35 mouse cellular contexts compared by ENCODE assay signal in the genomic region with DNA sequence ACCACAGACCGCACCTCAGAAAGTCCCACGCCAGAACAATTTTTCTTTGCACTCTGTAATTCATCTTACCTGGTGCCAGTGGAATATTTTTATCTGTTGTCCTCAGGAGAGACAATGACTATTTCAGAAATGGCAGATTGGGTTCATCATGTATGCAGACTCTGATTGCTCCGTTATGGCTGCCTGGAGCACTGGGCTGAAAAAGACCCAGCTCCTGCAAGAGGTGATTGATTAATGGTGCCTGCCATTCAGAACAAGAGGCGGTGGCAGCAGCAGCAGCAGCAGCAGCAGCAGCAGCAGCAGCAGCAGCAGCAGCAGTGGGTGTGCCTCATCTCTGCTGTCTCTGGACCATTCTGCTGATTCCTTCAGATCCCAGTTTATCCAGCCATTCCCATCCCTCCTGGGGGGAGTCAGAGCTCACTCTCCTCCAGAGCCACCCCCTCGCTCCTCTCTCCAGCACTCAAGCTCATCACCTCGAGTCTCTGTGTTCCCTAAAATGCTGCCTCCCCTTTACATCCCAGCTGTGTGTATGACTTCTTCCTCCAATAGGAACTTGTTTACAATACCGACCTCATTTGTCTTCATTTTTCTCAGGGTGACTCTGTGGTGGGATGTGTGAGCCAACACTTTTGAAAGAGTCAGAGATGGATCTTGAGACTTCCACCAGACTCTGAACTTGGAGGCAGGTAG. TPM values are rescaled to one million over a fixed set of nuclear protein-coding genes. Genes with fewer than 3 reads are reported as not detected.
DNase-seq lines count a peak whose midpoint lies in the region; ATAC-seq and TF ChIP-seq lines count a peak whose summit lies in the region.
"Had no signal": no experiment of that assay in that cellular context is flagged by ENCODE, and none has a peak within 500 bp of the region (broad histone marks: within the 10 kb centered on the region; RNA-seq: fewer than 3 reads in every experiment).

No protein-coding gene starts in this region.

- no peaks in the 10 kb centered on the region for H3K27me3 ChIP-seq in hindbrain, embryonic 10.5 days (ENCODE audit: insufficient read depth, poor library complexity, severe bottlenecking)
- no peaks in the 10 kb centered on the region for H3K27me3 ChIP-seq in hindbrain, postnatal 0 days (ENCODE audit: insufficient read depth, low read length)
- H3K27me3 ChIP-seq in testis, adult 2 months (ENCODE audit: control insufficient read depth, insufficient read depth, low read length): no peaks in the 10 kb centered on the region
- H3K27me3 ChIP-seq in hindbrain, embryonic 15.5 days: no peaks in the 10 kb centered on the region
- H3K27me3 ChIP-seq: embryonic facial prominence, embryonic 13.5 days; heart, embryonic 15.5 days; liver, embryonic 12.5 days had no signal

- no peak overlapping the region; the same call in 1 of the 2 replicates for H3K27ac ChIP-seq in hindbrain, embryonic 10.5 days
- no peak overlapping the region for H3K27ac ChIP-seq in hindbrain, postnatal 0 days
- H3K27ac ChIP-seq in testis, adult 2 months (ENCODE audit: control insufficient read depth, insufficient read depth, low read depth, low read length): no peak overlapping the region
- H3K27ac ChIP-seq in hindbrain, embryonic 15.5 days (replicated peaks): peak overlapping the region; percentile 43
- H3K27ac ChIP-seq: embryonic facial prominence, embryonic 13.5 days; forebrain, embryonic 10.5 days; heart, embryonic 10.5 days; heart, embryonic 15.5 days; left cerebral cortex, adult 2 months; liver, embryonic 12.5 days; macrophage had no signal

- H3K36me3 ChIP-seq in hindbrain, embryonic 10.5 days: no peaks in the 10 kb centered on the region
- H3K36me3 ChIP-seq in hindbrain, postnatal 0 days (ENCODE audit: insufficient read depth, low read length): no peaks in the 10 kb centered on the region
- H3K36me3 ChIP-seq in testis, adult 2 months (ENCODE audit: control insufficient read depth, insufficient read depth, low read length): no peaks in the 10 kb centered on the region
- no peaks in the 10 kb centered on the region for H3K36me3 ChIP-seq in hindbrain, embryonic 15.5 days
- H3K36me3 ChIP-seq: embryonic facial prominence, embryonic 13.5 days; forebrain, embryonic 10.5 days; heart, embryonic 10.5 days; heart, embryonic 15.5 days; liver, embryonic 12.5 days had no signal

- H3K4me2 ChIP-seq in hindbrain, postnatal 0 days (ENCODE audit: low read depth, low read length): no peak overlapping the region
- no peak overlapping the region for H3K4me2 ChIP-seq in hindbrain, embryonic 15.5 days
- H3K4me2 ChIP-seq: embryonic facial prominence, embryonic 13.5 days; heart, embryonic 15.5 days; liver, embryonic 12.5 days had no signal

- no peak for TF ChIP-seq CTCF in hindbrain, postnatal 0 days (IDR thresholded peaks at IDR 0.05; ENCODE audit: low read depth)
- TF ChIP-seq CTCF in testis, adult 2 months (IDR thresholded peaks at IDR 0.05; ENCODE audit: control insufficient read depth, insufficient read depth, insufficient replicate concordance, low read depth, low read length): no peak

- H3K9ac ChIP-seq in hindbrain, postnatal 0 days (replicated peaks; ENCODE audit: low read length): no peak overlapping the region
- no peak overlapping the region for H3K9ac ChIP-seq in hindbrain, embryonic 15.5 days
- H3K9ac ChIP-seq: embryonic facial prominence, embryonic 13.5 days; heart, embryonic 15.5 days; liver, embryonic 12.5 days; liver, postnatal 0 days had no signal

- DNase-seq in hindbrain, embryonic 10.5 days (ENCODE audit: low spot score): peak; percentile 12
- no peak for DNase-seq in hindbrain, postnatal 0 days (ENCODE audit: low spot score)
- DNase-seq in testis, postnatal 14 days (ENCODE audit: low spot score): no peak
- DNase-seq in left cerebral cortex, adult 9 months (ENCODE audit: low spot score in 2 of 2): no peak
- DNase-seq in right cerebral cortex, adult 2 months (ENCODE audit: low spot score in 2 of 2): no peak
- DNase-seq: adrenal gland, postnatal 14 days; cerebellum, adult 18-20 months; cerebellum, postnatal 10 days; gastrocnemius, postnatal 14 days; kidney, adult 11 months; kidney, postnatal 14 days; layer of hippocampus, adult 9-11 months; left cerebral cortex, postnatal 4 days; liver, postnatal 0 days; spleen, adult 18-20 months; thymus, adult 2 months; thymus, postnatal 4 days had no signal

- no peaks in the 10 kb centered on the region for H3K9me3 ChIP-seq in hindbrain, embryonic 10.5 days
- H3K9me3 ChIP-seq in hindbrain, postnatal 0 days (ENCODE audit: low read length): no peaks in the 10 kb centered on the region
- H3K9me3 ChIP-seq in hindbrain, embryonic 15.5 days: no peaks in the 10 kb centered on the region
- H3K9me3 ChIP-seq: embryonic facial prominence, embryonic 13.5 days; forebrain, embryonic 10.5 days; heart, embryonic 10.5 days; heart, embryonic 15.5 days; liver, embryonic 12.5 days had no signal

- WGBS in hindbrain, embryonic 10.5 days: 67% methylated on average over 7 of the region's 7 CpGs
- whole genome bisulfite sequencing in hindbrain, postnatal 0 days: 51% methylated on average over 7 of the region's 7 CpGs
- 46% methylated on average over 7 of the region's 7 CpGs for WGBS in hindbrain, embryonic 15.5 days

- H3K4me3 ChIP-seq in hindbrain, embryonic 10.5 days: no peak overlapping the region
- no peak overlapping the region for H3K4me3 ChIP-seq in hindbrain, postnatal 0 days (ENCODE audit: low read length)
- peak overlapping the region; percentile 47 for H3K4me3 ChIP-seq in testis, adult 2 months (ENCODE audit: control insufficient read depth, low read depth, low read length)
- no peak overlapping the region for H3K4me3 ChIP-seq in hindbrain, embryonic 15.5 days
- H3K4me3 ChIP-seq: embryonic facial prominence, embryonic 13.5 days; forebrain, embryonic 10.5 days; heart, embryonic 10.5 days; heart, embryonic 15.5 days; left cerebral cortex, adult 2 months; liver, embryonic 12.5 days; myocyte had no signal

- no peak for TF ChIP-seq POLR2A in testis, adult 2 months (IDR thresholded peaks at IDR 0.05; ENCODE audit: control insufficient read depth, low read depth, low read length)

- ATAC-seq in hindbrain, postnatal 0 days: no peak
- peak; percentile 34; the same call in 1 of the 2 replicates for ATAC-seq in hindbrain, embryonic 15.5 days (ENCODE audit: low FRiP score, low read depth)
- ATAC-seq: CD4-positive, CD25-positive, alpha-beta regulatory T cell, adult 4 months; inflammation-experienced regulatory T-cells, adult 6 months; liver, embryonic 12.5 days; liver, postnatal 0 days; lung, postnatal 0 days; midbrain, embryonic 16.5 days had no signal

- H3K4me1 ChIP-seq in hindbrain, embryonic 10.5 days (replicated peaks): peaks cover 10% of the 10 kb centered on the region
- H3K4me1 ChIP-seq in hindbrain, postnatal 0 days (ENCODE audit: insufficient read depth, low read length): no peaks in the 10 kb centered on the region
- no peaks in the 10 kb centered on the region for H3K4me1 ChIP-seq in testis, adult 2 months (ENCODE audit: control insufficient read depth, insufficient read depth, low read length)
- peaks cover 5% of the 10 kb centered on the region for H3K4me1 ChIP-seq in hindbrain, embryonic 15.5 days (replicated peaks)
- H3K4me1 ChIP-seq: embryonic facial prominence, embryonic 13.5 days; forebrain, embryonic 10.5 days; heart, embryonic 10.5 days; heart, embryonic 15.5 days; liver, embryonic 12.5 days had no signal

RNA-seq across cellular contexts. Expression of gene Cacng4, which starts 39.1 kb away (rescaled TPM):
- 8.9 and 15.7 TPM in 2 replicates for polyA plus RNA-seq in hindbrain, embryonic 10.5 days (2016; fragmentation: Nextera tagmentation; extraction: Ambion mirVana)
- 79.8 and 88.4 TPM in 2 replicates for total RNA-seq in hindbrain, postnatal 0 days (2014; rRNA removed)
- 43.8 and 46.4 TPM in 2 replicates for polyA plus RNA-seq in hindbrain, postnatal 0 days (2015; fragmentation: Nextera tagmentation; extraction: Ambion mirVana)
- polyA plus RNA-seq in testis, adult 2 months (2012; rRNA removed): 2.3 and 2.8 TPM in 2 replicates
- polyA plus RNA-seq in hindbrain, embryonic 15.5 days (2015; fragmentation: Nextera tagmentation; extraction: Ambion mirVana): 67.7 and 81.1 TPM in 2 replicates
- total RNA-seq: common myeloid progenitor, adult 5-6 weeks; granulocyte monocyte progenitor cell, adult 5-6 weeks; megakaryocyte-erythroid progenitor cell, adult 5-6 weeks; neutrophil, adult 5-6 weeks had no signal
- polyA plus RNA-seq: CD4-positive, CD25-positive, alpha-beta regulatory T cell, adult 4 months; inflammation-experienced regulatory T-cells, adult 6 months; liver, postnatal 0 days; macrophage had no signal
